Mouse (Mus musculus) 3134 (cell line): Measurements from ENCODE around the gene Myom3.
A peak's percentile ranks its signal among the peaks of the same experiment; 100 is the strongest.

ENCODE experiments used
- DNase-seq: peaks from one replicate; pipeline ENCODE4 v3.0.0-alpha.2; 2011; ENCODE audit warnings: low spot score; ENCODE audit not compliant: insufficient read length; ENCODE audit errors: extremely low read depth

The Myom3 gene

DNA sequence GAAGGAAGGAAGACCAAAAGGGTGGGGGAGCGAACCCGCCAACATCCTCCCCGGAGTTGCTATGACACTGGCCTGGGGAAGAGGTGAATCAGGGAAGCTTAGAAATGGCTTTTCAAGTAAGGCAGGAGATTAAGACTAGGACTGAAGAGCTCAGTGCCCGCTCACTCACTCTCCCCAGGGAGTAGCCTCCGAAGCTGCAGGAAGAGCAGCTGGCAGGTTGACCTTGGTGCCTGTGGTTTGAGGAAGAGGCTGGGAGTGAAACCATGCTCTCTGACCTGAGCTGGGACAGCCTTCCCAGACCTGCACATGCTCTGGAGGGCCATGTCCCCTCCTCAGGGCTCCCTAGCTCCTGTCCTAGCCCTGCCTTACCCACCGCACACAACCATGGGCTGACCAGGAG, 690 bp upstream of the Myom3 start:
- no peak for DNase-seq

DNA sequence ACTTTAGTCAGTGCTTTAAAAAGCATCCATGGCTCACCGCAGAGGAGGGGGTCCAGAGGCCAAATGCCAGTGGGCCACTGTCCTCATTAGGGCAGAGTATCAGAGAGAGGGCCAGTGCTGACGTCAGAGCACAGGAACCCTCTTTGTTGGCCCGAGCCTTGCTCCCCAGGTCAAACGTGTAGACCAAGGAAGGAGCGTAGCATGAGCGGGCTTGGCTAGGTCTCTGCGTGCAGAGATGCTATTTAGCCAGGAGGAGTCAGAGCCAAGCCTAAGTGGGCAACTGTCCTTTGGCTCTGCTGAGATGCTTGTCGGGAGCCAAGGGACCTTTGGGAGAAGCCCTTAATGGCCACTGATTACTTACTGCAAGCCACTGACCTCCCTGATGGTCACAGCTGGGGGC, 1.5 kb downstream of the Myom3 start:
- DNase-seq, result no peak

DNA sequence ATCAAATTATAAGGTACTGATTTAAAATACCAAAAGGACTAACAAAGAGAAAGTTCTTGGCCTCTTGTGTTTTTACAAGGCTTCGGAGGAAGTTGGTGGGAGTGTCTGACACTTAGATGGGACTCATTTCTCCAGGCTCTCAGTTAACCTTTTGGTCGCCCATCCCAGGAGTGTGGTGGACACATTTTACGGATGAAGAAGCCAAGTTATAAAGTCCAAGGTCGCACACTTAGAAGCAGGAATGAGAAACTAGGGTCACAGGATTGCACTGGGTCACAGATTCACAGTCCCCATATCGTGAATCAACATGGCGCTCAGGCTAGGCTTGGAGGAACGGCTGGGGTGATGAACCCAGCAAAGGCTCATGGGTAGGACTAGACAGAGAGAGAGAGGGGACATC, 2.1 kb downstream of the Myom3 start:
- no peak for DNase-seq

DNA sequence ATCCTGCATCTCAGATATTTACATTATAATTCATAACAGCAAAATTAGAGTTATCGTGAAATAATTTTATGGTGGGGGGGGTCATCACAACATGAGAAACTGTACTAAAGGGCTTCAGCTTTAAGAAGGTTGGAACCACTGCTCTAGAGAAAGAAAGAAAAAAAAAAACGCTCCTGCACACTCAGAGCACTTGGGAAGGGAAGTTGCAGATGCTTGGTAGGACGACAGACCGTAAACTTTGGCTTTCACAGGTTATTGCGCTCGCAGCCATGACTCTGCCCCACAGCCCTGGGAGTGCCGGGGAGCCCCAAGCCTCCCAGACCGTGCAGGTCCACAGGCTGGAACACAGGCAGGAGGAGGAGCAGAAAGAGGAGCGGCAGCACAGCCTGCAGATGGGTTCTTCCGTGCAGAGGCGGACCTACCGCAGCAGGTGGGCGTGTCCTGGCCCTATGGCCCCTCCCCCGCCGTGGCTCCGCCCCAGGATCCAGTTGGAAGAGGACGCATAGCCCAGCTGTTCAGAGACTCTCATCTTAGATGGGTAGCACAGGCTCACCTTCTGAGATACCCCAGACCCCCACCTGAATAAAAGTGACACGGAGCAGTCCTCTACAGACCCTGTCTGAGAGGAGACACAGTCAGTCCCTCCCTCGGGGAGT, 2.9 kb downstream of the Myom3 start:
- DNase-seq, result peak; percentile 26

DNA sequence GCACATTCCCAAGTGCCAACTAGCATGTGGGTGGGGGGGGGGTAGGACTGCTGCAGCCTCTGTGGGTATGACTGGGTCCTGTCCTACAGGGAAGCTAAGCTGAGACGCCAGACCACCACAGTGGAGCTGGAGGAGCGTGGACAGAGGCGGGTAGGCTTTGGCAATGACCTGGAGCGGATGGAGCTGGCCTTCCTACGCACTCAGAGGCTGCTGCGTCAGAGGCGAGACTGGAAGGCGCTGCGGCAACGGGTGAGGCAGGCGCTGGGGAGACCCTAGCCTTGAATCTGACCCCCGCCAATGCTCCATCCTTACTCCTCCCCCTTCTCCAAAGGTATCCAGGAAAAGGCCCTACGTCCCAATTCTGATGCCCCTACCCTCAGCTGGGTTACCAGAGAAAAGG, 5.2 kb downstream of the Myom3 start:
- no peak for DNase-seq

DNA sequence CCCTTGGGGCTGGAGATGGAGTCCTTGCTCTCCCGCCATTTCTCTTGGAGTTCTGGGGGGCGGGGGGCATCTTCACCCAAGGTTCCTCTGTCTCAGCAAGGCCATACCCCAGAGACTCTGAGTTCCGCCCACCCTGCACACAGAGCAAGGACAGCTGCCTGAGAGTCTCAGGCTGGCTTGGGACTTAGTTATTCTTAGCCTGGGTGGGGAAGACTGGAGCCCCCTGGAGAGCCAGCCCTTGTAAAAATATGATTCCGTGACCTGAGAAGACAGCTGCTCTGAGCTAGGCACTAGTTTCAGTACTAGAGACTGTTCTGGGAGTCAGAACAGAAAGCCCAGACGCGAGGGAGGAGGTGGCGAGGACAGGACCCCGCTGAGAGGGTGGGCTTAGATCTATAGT, 6.2 kb downstream of the Myom3 start:
- no peak for DNase-seq

DNA sequence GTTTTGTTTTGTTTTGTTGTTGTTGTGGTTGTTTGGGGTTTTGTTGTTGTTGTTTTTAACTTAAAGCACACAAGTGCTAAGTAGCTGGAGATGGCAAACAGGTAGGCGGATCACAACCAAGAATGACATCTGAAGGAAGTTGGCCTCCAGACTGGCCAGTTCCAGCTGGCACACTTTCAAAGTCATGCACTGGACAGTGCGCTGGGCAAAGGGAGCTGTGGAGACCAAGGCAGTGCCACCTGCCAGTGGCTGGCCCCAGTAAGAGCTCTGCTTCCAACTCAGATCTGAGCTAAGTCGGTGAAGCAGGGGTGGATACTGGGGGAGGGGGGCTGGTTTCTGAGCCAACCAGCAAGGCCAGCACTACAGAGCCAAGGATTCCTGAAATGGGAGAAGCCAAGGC, 7.5 kb downstream of the Myom3 start:
- DNase-seq, result no peak

DNA sequence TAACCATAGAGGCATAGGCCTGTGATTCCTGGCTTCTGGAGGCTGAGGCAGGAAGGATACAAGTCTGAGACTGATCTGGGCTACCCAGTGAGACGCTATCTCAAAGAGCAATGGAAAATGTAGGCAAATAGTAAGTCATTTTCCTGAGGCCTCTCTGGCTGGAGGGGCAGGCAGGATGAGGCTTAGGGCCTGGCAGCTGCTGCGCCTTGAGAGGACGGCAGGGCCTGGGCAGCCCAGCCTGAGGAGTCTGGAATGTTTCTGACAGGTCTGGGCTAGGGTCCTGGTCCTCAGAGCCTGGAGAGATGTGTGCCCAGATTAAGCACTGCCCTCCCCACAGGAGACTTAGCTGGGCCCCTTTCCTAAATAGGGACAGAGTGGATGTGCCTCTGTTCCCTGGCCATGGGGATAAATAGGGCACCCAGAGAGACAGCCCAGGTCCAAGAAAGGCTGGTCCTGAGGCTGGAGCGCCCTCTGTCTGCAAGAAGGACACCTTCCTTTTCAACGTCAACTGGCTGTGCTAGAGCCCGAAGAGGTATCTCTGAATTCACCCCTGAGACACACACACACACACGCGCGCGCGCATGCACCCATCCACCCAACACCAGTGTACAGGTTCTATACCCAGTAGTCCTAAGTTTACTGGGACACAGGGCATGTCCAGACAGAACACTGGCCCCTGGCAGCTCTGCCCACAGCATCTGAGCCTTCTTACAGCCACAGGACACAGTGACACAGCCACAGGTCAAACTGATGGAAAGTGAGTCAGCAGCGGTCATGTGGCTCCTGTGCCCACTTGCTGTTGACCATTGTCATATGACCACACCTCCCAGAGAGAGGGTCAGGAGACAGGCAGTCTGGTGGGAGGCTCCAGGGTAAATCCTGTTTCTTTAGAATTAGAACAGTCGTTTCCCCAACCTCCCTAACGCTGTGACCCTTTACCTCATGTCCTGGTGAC, 9.3 kb downstream of the Myom3 start:
- peak; percentile 47 for DNase-seq

DNA sequence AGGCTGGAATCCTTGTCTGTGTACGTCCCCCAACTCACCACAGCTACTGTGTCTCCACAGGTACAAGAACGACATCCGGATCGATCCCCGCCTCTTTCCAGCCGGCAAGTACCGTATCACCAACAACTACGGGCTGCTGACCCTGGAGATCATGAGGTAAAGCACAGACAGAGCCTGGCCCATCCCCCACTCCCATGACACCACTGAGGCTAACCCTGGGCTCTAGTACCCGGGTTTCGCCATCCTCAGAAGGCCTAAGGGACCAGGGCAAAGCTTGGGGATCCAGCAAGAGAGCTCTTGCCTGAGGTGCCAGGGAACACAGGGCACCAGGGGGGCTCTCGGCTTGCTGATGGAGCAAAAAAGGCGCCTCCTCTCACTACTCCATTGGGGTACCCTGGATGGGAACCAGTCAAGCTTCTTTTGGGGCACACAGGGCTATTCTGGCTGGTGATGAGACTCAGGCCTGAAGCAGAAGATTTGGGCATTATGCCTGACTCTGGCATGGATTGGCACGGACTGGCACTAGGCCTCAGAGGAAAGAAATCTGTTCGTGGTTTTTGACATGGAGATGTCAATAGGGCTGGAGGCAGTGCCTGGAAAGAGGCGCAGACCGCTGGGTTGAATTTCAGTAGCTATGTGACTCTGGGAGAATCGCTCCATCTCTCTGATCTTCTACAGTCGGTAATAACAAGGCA, 11.2 kb downstream of the Myom3 start:
- DNase-seq, result no peak

DNA sequence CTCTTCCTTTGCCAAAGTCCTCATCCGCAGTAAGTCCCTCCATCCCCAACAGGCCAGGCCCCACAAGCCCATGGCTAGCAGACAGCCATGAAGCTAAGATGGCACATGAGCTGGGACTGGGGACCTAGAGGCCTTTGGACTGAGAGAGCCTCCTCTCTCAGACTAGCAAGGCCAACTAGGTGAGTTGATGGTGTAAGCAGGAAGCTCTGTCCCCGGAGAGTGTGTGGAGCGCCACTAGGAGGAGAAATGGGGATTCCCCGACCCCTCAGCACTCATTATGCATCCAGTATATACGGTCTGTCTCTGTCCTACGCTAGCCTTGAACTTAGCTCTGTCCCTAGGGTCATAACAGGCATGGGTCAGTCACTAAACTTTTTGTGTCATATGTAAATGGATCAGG, 12.1 kb downstream of the Myom3 start:
- DNase-seq, result no peak

DNA sequence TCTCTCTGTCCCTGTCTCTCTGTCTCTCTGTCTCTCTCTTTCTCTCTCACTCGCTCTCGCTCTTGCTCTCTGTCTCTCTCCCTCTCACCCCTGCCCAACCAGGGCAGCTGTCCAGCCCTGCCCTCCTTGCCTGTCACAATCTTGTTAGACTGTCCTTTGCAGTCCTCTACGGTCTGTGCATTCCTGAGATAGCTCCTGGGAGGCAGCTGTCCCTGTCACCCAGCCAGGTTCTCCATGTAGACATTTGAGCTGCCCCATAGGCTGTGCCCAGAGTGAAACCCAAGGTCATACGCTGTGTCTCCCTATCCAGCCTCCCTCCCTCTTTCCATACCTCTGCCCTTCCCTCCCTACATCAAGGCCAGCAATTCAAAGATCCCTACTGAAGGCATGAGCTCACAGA, 13.2 kb downstream of the Myom3 start:
- DNase-seq, result no peak

DNA sequence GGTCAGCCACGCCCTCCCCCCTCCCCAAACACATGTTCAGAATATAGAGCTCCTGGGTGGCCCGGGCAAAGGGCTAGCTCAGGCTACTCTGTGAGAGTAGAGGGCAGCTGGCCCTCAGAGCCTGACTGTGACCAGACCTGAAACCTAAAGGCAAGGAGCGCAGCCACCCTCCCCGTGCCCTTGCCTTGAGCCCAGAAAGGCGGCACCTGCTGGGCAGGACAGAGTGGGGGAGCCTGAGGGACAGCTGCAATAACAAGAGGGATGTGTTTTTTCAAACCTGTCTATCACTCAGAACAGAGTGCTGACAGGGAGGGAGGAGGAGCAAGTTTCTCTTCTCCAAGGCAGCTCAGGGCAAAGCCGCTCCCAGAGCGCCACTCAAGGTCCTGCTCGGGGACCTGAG, 15.0 kb downstream of the Myom3 start:
- no peak for DNase-seq

DNA sequence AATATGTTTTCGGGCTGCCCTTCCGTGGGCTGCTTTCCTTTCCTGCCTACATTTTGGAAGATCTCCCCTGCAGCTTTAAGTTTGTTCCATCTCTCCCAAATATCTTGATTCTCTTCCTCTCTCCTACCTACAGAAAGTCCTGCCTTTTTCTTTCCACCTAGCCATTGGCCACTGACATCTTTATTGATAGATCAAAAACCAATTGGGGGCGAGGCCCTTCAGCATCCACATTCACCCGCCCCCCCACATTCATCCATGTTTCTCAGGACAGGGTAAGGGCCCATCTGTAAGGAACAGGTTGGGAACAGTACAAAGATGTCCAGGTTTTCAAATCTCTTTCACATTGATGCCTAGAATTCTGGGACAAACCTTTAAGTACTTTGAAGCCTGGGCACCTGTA, 17.3 kb downstream of the Myom3 start:
- DNase-seq, result no peak

DNA sequence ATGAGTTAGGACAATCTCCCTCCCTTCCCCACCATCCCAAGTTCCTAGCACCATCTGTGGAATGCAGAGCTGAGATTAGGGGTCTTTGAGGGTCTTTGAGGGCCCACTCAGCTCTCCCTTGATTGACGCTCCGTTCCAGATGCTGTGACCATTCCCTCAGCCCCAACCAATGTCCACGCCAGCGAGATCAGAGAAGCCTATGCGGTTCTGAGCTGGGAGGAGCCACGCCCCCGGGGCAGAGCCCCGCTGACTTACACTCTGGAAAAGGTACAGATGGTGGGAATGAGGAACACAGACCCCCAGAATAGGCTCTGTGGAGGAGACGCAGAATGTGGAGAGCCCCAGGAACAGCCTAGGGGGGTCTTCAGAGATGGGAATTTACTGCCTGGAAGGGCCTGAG, 20.1 kb downstream of the Myom3 start:
- DNase-seq, result no peak

DNA sequence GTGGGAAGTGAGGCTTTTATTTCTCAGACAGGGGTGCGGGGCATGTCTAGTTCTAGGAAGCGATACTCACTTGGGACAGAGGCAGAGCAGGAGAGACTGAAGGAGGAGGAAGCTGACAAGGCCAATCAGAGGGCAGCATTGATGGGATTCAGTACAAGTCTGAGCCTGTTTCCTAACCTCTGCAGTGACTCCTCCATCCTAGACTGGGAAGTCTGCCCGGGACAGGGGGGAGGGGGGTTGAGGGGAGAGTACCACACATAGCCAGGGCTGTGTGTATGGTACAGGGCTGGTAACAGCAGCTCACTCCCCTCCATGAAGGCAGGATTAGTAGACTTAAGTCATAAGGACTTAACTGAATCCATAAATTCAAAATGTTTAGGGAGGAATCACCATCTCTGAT, 20.7 kb downstream of the Myom3 start:
- no peak for DNase-seq

DNA sequence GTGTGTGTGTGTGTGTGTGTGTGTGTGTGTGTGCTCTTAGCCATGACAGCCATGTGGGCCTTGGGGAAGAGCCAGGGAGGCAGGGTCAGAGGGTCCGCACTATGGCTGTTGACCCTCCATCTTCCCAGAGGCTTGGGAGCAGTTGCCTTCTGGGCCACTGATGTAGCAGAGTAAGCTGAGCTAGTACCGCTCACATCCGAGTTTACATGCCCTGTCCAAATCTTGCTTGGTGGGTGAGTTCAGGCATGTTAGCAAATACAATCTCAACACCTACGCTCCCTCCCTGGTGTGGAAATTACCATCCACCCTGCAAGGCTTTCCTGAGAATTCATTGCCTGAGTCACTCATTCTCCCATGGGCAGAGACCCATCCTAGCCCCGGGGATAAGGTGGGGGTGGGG, 21.8 kb downstream of the Myom3 start:
- no peak for DNase-seq

DNA sequence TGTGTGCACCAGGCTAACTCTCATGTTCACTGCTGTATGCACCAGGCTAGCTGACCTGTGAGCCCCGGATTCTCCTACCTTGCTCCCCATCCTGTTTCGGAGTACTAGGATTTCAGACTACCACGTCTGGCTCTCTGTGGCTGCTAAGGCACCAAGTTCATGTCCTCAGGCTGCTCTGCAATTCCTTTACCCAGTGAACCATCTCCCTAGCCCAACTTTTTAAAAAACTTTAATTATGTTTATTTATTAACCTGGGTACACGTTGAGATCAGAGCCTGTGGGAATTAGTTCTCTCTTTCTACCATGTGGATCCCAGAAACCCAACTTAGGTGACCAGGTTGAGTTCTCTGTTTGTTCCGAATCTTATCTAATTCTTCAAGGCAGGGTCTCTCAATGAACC, 27.1 kb downstream of the Myom3 start:
- no peak for DNase-seq

DNA sequence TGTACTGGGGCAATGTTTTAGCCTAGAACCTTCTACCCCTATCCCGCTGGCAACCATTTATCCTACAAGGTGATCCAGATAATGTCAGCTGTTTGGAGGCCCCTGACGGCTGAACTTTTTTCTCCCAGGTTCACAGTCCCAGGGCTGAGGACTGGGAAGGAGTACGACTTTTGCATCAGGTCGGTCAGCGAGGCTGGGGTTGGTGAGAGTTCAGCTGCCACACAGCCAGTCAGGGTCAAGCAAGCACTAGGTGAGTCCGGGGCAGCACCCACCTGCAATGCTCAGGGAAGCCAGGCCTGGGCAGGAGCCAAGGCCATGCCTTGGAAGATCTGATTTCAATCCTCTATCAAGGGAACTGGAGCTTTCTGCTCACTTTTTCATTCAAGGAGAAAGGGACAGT, 27.8 kb downstream of the Myom3 start:
- DNase-seq, result no peak

DNA sequence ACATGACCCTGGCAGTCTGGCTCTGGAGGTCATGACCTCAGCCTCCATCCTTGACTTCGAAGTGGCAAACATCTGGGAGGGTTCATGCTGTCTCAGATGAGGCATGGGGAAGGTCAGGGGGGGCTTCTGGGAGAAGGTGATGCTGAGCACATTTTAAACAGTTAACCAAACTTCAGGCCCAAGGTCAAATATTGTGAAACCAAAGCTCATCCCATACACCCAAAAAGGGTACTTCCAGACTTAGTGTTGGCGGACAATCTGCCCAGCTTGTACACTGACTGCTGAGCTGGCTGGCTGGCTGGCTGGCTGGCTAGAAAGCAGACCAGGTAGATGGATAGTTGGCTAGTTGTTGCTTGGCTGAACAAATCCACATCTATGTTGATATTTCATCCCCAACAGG, 29.6 kb downstream of the Myom3 start:
- no peak for DNase-seq

DNA sequence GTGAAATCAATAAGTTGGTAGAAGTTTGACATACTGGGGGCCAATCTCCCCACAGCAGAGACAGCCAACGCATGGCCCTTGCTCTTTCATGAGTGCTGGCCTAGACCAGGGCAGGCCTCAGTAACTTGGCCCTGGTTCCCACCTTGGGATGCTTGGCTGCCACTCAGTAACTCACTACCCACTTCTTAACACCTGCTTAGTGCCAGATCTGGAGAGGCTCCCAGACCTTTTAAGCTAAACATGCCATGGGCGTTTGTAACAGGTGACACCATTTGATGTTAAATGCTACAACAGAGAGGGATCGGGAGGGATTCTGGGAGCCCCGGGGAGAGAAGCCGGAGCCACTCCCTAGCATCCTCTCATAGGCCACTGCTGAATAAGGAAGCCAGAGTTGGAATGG, 33.3 kb downstream of the Myom3 start:
- DNase-seq, result no peak

DNA sequence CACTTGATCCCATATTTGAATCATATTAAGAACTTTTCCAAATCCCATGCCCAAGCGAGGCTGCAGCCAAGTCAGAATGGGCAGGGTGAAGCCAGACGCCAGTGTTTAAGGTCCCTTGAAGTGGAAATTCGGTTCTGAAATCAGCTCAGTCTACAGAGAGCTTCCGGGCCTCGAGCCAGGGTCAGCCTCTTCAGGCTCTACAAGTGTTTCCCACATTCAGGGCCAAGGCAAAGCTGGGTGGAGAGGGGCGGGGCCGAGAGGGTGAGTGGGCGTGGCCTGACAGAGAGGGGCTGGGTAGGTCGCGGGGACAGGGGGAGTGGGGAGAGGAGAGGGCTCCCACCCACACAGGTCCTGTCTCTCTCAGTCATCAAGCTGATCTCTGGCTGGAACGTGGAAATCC, 38.4 kb downstream of the Myom3 start:
- DNase-seq, result no peak

DNA sequence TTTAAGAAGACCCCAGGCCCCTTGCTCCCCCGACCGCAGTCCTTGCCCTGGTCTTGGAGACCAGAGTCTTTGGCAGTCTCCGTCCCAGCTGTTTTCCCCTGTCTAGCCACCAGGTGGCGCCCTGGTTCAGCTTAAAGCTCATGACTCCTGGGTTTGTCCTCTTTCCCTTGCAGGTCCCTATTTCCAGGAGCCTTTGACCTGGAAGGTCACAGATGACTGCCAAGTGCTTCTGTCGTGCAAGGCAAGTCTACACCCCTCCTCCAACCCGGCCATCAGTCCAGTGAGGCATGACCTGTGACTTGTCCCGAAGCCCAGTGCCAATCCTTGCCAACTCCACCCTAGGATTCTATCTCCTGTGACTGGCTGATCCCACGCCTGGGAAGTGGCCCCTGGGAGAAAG, 42.0 kb downstream of the Myom3 start:
- peak; percentile 63 for DNase-seq
